Mouse (Mus musculus) lung, adult 2 months (tissue): Measurements from ENCODE around the gene Glt1d1.

Experiments
- CTCF ChIP-seq: fragments of 200-500 bp; IDR thresholded peaks from 2 replicates; pipeline ENCODE4 v1.5.1; 2011; ENCODE audit warnings: mild to moderate bottlenecking, low read length, control low read depth; ENCODE audit not compliant: insufficient read depth
- POLR2A ChIP-seq: fragments of 200-500 bp; IDR thresholded peaks from 2 replicates; pipeline ENCODE4 v1.6.1; 2011; ENCODE audit warnings: low read depth, mild to moderate bottlenecking, control low read depth, low read length, borderline replicate concordance; ENCODE audit errors: extremely low read depth

GRCm38 (mm10) chr5:127631671-127632070, 391 bp upstream of the Glt1d1 start:
- TF ChIP-seq POLR2A: no peak
- no peak for TF ChIP-seq CTCF
